Mouse (Mus musculus) yolk sac, embryonic 10.5 days (tissue): ENCODE measurements around the gene Oaz1.
A peak's percentile ranks its signal among the peaks of the same experiment; 100 is the strongest.

Source experiments
- DNase-seq: peaks from one replicate; pipeline ENCODE4 v3.0.0-alpha.2; 2017; ENCODE audit warnings: low spot score

Gene Oaz1

DNA sequence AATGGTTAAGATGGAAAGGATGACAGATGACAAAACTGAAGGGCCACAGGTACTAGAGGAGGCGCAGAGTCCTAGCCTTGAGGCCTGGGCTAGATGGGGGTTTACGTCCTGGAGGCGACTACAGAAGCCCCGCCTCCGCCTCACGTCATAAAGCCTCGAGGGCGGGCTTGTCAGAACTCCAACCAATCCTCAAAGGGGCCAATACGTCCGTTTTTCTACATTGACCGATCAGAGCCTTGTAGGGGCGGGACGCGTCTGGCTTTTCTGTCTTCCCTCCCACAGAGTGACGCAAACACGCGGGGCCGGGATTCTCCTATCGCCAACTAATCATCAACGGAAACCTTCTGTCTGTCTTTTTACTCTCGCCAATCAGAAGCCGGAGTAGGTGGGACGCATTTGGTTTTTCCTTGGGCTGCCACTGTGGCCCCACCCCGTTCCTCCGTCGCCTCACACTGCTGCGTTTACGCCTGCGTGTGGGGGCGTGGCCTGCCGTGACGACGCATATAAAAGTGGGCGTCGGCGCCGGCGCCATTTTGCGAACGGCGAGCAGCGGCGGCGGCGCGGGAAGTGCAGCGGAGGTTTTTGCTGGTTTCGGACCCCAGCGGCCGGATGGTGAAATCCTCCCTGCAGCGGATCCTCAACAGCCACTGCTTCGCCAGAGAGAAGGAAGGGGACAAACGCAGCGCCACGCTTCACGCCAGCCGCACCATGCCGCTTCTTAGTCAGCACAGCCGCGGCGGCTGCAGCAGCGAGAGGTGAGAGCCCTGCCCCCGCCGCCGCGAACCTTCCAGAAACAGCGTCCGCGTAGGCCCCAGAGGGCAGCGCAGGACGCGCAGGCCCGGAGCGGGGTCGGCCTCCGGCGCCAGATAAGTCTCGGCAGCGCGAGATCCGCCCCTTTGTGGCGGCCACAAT is at the start of gene Oaz1:
Gene Oaz1, plus strand, starts transcription at position 506 of the 912 bp plus-strand sequence.
- peak; percentile 100 for DNase-seq

DNA sequence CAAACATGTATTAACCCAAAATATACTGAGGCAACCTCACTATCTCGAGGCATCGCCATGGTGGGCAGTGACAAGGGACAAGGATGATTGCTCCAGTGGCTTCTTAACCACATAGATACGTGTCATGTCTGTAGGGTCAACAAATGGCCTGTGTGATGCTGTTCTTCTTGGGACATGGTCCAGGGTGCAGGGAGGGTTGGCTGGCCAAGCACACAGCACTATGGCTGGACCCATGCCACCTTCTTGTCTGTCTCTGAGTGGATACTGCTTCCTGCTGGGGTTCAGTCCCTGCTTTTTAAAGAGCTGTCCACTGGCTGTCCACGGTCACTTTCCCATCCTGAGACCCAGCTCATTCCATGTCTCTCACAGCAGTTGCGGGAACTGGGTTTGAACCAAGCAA is 49.3 kb upstream of the Oaz1 start:
- no peak for DNase-seq

DNA sequence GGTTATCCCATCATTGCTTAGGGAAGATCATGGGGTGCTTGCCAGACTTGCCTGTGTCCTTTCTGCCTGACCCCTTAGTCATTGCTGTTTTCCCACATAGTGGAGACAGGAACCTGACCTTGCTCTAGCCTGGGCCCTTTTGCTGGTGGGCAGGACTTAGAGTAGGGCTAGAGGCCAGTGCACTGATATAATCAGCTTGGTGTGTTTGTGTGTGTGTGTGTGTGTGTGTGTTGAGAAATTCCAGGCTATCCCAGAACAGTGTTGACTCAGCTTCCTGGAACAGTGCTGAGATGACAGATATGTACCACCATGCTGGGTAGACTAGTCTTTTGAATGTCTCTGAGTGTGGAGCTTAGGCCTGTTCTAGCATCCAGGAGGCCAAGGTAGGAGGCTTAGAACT is 46.9 kb upstream of the Oaz1 start:
- DNase-seq = no peak

DNA sequence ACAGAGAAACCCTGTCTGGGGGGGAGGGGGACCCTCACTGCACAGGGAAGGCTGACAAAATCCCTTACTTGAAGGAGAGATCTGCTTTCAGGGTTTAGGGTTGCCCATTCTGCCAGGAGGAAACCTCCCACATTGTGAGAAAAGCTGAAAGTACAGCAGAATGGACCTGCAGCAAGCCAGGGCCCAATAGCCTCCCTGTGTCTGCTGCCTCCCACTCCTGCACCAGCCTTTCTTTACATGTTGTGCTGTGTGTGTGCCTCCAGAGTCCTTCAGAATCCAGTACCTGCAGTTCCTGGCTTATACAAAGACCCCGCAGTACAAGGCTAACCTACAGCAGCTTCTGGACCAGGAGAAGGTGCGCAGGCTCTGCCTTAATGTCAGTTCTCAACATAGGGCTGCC is 42.2 kb upstream of the Oaz1 start:
- DNase-seq = no peak

DNA sequence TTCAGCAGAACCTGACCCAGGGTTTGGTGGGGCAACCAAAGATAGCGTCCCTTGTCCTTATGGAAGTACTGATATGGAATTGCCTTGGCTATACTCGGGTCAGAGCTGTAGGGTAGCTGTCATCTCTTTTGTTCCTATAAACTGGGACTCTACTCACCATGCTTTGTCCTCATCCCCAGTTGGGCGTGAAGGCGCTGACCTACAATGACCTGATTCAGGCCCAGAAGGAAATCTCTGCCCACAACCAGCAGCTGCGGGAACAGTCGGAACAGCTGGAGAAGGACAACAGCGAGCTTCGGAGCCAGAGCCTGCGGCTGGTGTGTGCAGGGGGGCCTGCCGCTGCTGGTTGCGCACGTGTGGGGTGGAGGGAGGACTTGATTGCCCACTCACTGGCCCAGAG is 41.6 kb upstream of the Oaz1 start:
- no peak for DNase-seq

DNA sequence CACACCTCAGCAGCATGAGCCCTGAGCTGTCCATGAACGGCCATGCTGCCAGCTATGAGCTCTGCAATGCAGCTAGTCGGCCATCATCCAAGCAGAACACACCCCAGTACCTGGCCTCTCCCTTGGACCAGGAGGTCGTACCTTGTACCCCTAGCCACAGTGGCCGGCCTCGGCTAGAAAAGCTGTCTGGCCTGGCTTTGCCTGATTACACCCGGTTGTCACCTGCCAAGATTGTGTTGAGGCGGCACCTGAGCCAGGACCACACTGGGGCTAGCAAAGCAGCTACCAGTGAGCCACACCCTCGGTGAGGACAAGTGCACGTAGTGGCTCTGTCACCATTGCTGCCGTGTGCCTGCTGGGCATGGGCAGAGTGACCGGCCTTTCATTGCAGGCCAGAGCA is 40.5 kb upstream of the Oaz1 start:
- no peak for DNase-seq

DNA sequence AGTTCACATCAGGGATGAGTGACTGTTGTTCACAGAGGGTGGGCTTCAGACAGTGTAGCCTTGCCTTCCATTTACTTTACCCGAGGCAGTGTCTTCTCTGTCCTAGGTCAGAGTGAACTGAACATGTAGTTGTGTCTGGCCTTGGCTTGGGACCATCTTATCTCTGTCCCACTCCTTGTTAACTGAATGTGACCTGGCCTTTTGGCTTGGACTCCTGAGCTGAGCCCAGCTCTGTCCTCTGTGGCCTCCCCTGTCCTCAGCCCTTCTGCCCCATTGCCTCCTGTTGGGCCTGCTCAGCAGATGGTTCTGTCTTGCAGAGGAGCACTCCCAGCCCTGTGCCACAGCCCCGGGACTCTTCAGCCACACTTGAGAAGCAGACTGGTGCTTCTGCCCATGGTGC is 38.9 kb upstream of the Oaz1 start:
- no peak for DNase-seq

DNA sequence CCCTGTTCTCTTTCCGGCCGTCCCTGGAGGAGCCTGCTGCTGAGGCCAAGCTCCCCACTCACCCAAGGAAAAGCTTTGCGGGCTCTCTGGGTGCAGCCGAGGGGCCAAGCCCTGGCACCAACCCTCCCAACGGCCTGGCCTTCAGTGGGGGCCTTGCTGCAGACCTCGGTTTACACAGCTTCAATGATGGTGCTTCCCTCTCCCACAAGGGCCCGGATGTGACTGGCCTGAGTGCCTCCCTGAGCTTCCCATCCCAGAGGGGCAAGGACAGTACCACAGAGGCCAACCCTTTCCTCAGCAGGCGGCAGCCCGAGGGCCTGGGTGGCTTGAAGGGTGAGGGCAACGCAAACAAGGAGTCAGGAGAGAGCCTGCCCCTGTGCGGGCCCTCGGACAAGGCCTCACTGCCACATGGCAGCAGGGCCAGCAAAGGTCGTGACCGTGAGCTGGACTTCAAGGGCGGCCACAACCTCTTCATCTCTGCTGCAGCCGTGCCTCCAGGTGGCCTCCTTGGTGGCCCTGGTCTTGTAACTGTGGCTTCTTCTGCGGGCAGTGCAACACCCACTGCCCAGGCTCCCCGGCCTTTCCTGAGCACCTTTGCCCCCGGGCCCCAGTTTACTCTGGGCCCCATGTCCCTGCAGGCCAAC is 35.6 kb upstream of the Oaz1 start:
- DNase-seq = no peak

DNA sequence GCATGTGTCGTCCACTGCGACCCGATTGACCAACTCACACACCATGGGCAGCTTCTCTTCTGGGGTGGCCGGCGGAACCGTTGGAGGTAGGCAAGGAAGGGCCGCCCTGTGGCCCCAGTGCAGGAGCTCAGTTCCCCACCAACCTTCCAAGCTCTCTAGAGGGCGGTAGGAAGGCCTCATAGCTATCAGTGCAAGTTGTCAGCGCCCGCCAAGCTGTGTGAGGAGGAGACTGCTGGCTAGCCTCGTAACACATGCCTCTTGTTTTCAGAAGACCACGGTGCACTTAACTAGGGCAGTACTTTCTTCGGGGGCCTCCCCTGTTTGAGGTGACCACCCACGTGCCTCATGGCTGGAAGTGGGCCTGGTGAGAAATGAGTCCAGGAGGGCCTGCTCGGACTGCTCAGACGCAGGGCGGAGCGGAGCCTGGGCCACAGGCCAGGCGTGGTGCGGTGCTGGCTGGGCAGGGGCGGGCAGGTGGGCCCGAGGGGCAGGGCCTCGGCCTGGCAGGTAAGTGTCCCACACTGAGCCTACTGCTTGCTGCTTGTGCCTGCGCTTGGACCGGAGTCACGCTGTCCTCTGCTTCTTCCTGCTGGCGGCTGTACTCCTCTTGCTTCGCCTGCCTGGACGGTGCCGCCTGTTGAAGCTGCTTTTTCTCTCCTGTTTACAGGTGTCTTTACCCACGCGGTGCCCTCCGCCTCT is 34.8 kb upstream of the Oaz1 start:
- no peak for DNase-seq

DNA sequence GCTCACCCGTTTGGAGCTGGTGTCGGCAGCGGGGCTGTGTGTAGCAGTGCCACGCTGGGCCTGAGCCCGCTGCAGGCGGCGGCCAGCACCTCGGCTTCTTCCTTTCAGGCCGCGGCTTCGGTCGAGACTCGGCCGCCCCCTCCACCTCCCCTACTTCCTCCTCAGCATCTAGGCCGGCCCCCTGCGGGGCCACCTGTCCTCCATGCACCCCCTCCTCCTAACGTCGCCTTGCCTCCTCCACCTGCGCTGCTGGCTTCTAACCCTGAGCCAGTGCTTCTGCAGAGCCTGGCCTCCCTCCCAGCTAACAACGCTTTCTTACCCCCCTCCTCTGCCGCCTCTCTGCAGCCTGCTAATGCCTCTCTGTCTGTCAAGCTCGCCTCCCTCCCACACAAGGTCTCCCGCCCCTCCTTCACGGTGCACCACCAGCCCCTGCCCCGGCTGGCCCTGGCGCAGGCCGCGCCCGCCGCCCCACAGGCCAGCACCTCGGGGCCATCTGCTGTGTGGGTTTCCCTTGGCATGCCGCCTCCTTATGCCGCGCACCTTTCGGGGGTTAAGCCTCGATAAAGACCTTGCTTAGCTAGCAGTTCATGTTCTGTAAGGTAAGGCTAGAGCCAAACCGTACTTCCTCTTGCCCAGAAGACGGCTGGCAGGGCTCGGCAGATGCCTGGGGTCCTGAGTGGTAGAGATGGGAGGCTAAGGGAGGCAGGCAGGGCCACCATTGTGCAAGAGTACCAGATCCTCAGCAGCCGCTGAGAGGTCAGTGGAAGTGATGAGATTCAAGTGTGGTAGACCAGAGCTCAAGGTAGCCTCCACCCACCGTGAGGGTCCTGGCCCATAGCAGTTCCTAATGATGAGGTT is 34.1 kb upstream of the Oaz1 start:
- no peak for DNase-seq

DNA sequence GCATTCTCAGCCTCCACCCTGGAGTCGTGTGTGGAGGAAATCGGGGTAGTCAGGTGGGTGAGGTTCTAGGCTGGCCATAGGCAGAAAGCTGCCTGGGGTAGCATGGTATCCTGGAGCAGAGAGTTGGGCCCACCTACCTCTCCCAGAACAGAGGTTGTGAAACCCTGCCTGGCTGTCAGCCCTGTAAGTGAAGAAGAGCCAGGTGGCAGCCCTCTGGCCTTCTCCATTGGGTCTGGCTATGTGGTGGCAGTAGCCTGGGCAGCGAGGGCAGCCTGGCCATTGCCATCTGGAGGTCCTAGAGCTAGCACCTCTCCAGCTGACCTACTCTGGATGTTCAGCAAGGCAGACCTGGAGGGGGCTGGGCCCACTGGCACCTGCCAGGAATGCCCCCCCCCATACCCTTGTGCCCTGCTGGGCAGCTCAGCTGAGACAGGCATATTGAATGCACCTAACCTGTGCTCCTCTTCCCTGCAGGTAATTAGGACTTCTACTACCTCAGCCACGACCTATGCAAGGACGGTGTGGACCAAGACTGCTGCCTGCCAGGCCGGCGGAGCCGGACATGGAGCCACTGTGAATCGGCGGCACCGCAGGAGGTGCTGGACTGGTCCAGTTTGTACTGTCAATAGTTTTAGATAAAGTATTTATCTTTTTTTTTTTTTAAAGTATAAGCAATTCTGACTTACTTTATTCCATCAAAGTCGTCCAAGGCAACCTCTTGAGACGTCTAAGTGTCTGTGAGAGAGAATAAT is 33.2 kb upstream of the Oaz1 start:
- DNase-seq = no peak

DNA sequence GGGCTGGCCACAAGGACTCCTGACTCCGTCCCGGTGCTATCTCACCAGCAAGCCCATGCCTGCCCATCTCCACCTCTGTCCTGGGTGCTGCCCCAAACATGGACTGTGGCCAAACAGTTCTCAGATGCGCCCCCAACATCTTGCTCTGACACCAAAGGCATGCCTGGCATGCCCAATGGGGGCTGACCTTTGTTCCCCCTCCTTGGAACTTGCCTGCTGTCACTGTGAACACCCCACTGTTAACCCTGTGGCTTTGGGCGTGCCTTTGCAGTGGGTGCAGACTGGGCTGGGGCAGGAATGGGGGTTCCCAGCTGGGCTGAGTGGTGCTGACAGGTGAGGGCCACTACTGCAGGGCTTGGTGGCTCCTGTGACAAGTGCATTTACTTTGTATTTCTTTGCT is 32.7 kb upstream of the Oaz1 start:
- DNase-seq = no peak

DNA sequence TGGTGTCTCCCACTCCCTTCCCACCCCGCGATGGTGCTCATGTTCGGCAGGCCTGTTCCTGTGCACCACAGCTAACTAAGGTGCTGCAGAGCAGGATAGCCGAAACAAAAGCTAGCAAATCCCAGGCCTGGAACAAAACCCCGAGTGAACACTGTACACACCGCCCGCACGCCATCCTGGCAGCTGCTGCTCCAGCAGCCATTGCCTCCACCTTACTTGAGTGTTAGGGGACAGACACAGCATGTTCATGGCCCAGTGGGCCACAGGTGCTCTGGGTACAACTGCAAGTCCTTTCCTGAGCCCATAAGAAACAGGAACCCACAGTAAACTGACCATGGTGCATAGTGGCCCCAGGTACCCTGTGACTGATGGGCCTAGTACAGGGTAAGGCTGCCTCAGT is 31.7 kb upstream of the Oaz1 start:
- no peak for DNase-seq

DNA sequence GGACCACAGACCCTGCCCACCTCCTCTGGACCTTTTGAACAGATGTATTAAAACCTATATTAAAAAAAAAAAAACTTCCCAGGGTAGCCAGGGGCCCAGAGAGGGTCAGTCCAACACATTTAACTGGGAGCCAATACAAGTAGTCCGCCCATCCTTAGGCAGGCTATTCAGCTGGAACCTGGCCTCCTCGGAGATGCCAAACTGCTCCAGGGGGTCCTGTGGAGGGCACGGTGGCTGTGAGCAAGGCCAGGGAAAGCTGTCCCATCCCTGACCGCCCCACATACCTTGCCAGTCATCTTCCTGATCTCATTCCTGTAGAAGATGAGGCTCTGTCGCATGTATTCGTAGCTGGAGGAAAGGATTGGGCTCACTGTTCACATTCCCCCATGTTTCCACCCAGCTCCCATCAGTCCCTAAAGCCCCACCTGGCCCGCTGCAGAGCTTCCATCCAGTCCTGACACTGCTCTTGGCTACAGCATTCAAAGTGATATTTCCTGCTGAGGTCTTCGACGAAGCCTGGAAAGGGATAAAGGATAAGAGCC is 30.1 kb upstream of the Oaz1 start:
- no peak for DNase-seq

DNA sequence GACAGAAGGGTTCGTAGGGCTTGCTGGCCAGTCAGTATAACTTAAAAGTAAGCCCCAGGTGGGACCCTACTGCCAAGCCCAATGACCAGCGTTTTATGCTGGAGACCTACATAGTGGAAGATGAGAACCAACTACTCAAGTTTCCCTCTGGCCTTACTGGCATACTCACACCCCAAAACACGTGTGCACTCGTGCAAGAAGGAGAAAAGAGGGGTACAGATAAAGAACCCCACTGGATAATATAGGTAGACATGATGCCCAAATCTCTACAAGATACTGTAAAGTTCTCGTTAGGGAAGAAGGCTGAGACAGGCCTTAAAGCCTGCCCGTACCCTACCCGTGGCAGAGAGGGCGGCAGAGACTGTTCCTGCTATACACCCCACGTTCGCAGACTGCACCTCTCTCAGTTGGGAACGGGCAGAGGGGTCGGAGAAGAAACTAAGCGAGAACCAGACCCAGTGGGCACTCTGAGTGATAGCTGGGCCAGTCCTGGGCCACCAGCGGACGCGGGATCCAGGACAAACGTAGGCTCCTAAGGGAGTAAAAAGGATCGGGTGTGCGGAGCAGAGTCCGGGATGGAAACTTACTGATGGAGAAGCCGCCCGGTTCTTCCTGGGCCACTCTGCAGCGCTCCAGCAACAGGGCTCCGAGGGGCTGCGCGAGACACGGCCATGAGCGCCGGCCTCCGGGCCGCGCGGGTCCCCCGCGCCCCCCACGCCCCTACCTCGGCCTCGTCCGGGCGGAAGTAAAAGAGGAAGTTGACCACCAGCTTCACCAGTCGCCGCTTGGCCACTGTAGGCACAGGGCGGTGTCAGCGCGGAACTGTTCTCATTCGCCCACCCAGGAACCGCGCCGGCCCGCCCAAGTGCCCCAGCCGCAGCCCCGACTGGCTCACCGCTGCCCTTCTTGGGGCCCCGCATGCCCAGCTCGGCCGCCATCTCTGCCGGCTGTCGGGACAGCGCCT is 29.0 kb upstream of the Oaz1 start:
- DNase-seq = no peak

DNA sequence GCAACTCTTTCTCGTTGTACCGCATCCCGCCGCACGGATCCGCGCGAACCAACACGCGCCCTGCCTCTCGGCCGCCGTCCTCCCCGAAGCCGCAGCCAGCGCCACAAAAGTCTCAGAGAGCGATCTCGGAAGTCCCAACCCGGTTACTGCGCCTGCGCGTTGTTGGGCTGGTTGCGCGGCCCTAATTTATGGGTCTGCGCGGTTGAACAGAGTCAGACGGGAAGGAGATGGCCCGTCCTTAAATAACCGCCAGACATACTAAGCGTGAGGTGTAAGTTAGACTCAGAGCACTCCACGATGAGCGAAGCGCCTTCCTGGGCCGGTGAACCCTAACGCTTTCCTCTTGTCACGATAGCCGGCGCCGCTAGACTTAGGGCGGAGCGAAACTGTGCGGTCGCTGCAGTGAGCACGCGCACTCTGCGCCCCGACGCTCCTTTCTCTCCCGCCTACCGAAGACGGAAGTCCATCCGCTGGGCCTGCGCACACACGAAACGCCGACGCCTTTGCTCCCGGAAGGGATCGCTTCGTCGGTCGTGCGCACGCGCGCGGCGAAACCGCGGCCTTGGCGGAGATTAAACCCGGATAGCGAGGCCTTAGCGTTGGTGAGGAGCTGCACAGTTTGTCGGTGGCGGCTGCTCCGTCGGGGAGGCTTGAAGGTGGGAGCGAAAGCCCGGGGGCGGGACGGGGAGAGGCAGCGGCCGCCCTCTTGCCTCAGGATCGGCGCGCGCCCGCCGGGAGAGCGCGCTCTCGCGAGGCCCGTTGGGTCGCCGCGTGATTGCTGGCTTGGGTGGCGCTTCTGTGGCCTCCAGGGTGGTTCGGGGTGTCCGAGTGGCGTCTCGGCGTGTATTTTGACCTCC is 28.1 kb upstream of the Oaz1 start, which contains the start of the genes Sf3a2 and Plekhj1:
Gene Sf3a2, plus strand, starts transcription at position 49 of the 857 bp plus-strand sequence.
Gene Plekhj1, minus strand, starts transcription at position 477 of the 857 bp plus-strand sequence.
- DNase-seq = peak; percentile 95

DNA sequence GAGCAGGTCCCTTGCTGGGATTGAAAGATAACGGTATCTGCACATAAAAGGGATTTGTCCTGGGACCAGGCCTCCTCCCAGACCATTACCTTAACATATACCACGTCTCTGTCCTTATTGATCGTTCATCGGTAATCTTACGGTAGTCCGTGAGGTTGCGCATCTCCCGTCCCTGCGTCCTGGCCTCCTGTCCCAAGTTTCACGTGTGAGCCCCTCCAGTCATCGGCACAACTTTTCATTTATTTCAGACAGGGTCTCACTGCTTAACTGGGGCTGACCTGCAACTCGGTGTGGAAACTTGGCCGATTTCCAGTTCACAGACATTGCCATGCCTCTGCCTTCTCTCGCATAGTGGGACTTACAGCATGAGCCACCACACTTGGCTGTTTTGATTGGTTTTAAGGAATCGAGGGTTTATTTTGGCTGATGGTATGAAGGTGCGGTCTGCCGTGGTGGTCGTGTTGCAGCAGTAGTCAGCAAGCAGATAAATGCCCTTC is 27.3 kb upstream of the Oaz1 start:
- no peak for DNase-seq

DNA sequence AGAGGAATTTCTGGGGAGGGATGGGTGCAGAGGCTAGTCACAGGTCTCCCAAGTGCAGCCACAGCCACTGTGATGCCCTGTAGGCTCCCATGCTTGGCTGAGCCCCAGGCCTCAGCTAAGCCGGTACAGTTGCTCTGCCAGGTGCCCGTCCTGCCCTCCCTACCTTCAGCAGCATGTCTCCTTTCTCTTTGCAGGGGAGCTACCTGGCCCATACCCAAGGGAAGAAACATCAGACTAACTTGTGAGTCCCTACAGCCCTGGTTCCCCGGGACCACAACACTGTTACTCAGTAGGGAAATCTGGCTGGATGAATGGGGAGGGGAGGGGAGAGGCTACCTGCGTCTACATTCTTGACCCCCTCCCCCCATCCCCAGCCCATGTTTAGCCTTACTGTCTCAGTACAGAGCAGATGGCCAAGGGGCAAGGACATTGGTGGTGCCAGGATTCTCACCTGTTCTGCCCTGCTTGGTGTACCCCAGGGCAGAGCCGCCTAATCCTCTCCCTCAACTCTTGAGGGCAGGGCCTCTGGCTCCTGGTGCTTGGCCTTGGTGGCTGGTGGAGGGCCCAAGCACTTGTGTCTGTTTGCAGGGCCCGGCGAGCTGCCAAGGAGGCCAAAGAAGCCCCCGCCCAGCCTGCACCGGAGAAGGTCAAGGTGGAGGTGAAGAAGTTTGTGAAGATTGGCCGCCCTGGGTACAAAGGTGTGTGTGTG is 24.1 kb upstream of the Oaz1 start:
- no peak for DNase-seq
